Mouse (Mus musculus) neural tube, embryonic 12.5 days (tissue): ENCODE measurements around the gene Nedd4. TPM values are rescaled to one million over a fixed set of nuclear protein-coding genes. Genes with fewer than 3 reads are reported as not detected.

Experiments used
- ATAC-seq: fragments of 200-750 bp; cut with Nextera tagmentation; 2 replicates; pipeline ENCODE4 v1.8.0; 2017; ENCODE audit warnings: low read depth, mild to moderate bottlenecking, moderate TSS enrichment, moderate library complexity; ENCODE audit not compliant: low FRiP score
- H3K27ac ChIP-seq: fragments of 300-500 bp; sonication (generic); 2 replicates; pipeline ENCODE4 v1.5.1; 2016
- H3K27me3 ChIP-seq: fragments of 300-500 bp; sonication (generic); replicated peaks from 2 replicates; pipeline ENCODE4 v1.6.1; 2016; ENCODE audit warnings: mild to moderate bottlenecking
- H3K36me3 ChIP-seq: fragments of 300-500 bp; sonication (generic); 2 replicates; pipeline ENCODE4 v1.6.1; 2016; ENCODE audit warnings: mild to moderate bottlenecking
- H3K4me1 ChIP-seq: fragments of 300-500 bp; sonication (generic); 2 replicates; pipeline ENCODE4 v1.6.1; 2016
- H3K4me2 ChIP-seq: fragments of 300-500 bp; sonication (generic); replicated peaks from 2 replicates; pipeline ENCODE4 v1.6.1; 2016; ENCODE audit warnings: mild to moderate bottlenecking
- H3K4me3 ChIP-seq: fragments of 300-500 bp; sonication (generic); 2 replicates; pipeline ENCODE4 v1.5.1; 2016
- H3K9ac ChIP-seq: fragments of 300-500 bp; sonication (generic); 2 replicates; pipeline ENCODE4 v1.6.1; 2016; ENCODE audit warnings: mild to moderate bottlenecking
- H3K9me3 ChIP-seq: fragments of 300-500 bp; sonication (generic); 2 replicates; pipeline ENCODE4 v1.6.1; 2016; ENCODE audit warnings: mild to moderate bottlenecking
- WGBS: fragments of 180-500 bp; shearing (Covaris S2); methylation state at CpG from one replicate; pipeline ENCODE4 v1.1.7; 2016; 5-methylcytosine and 5-hydroxymethylcytosine counted together
- polyA plus RNA-seq: library from polyadenylated mRNA; unstranded; fragments of >200 nt; fragmentation: Nextera tagmentation; extraction: Ambion mirVana; gene quantifications from 2 replicates; pipeline ENCODE4 v1.2.1, GENCODE M21; 2016

Gene Nedd4
- polyA plus RNA-seq, 1 experiment from 2014 or later, result 637 TPM

- Histone ChIP-seq H3K4me1 (no peaks in the 10 kb centered on the region), H3K4me3 (no peak overlapping the region), H3K4me2 (no peak overlapping the region), H3K9me3 (no peaks in the 10 kb centered on the region), H3K36me3 (no peaks in the 10 kb centered on the region), H3K9ac (no peak overlapping the region), H3K27me3 (0 out of 2 replicates have a peak, but pooled peaks cover 4% of the 10 kb centered on the region), H3K27ac (no peak overlapping the region)
- ATAC-seq, result no peak
- 57% methylated on average over 14 of the region's 14 CpGs for WGBS
Measured at GRCm38 (mm10) chr9:72790530-72791212, 128.5 kb downstream of the Nedd4 start.

GRCm38 (mm10) chr9:72791213-72791582, 129.1 kb downstream of the Nedd4 start:
- H3K36me3 ChIP-seq, result no peaks in the 10 kb centered on the region
- no peaks in the 10 kb centered on the region for H3K9me3 ChIP-seq
- H3K27me3 ChIP-seq, result 0 out of 2 replicates have a peak, but pooled peaks cover 4% of the 10 kb centered on the region
- no peak overlapping the region for H3K4me2 ChIP-seq
- no peak for ATAC-seq
- H3K4me3 ChIP-seq, result no peak overlapping the region
- H3K27ac ChIP-seq, result no peak overlapping the region
- 54% methylated on average over 10 of the region's 10 CpGs for WGBS
- H3K4me1 ChIP-seq, result no peaks in the 10 kb centered on the region
- no peak overlapping the region for H3K9ac ChIP-seq

GRCm38 (mm10) chr9:72791681-72792080, 129.5 kb downstream of the Nedd4 start:
- 0 out of 2 replicates have a peak, but pooled peaks cover 4% of the 10 kb centered on the region for H3K27me3 ChIP-seq
- H3K36me3 ChIP-seq, result no peaks in the 10 kb centered on the region
- H3K4me3 ChIP-seq, result no peak overlapping the region
- 16% methylated on average over 6 of the region's 6 CpGs for WGBS
- H3K9ac ChIP-seq, result no peak overlapping the region
- H3K27ac ChIP-seq, result no peak overlapping the region
- H3K4me1 ChIP-seq, result no peaks in the 10 kb centered on the region
- H3K9me3 ChIP-seq, result no peaks in the 10 kb centered on the region
- no peak for ATAC-seq
- H3K4me2 ChIP-seq, result peak overlapping the region; percentile 17; the same call in 1 of the 2 replicates

GRCm38 (mm10) chr9:72795243-72795642, 133.1 kb downstream of the Nedd4 start:
- H3K9ac ChIP-seq, result no peak overlapping the region
- no peaks in the 10 kb centered on the region for H3K4me1 ChIP-seq
- no peak overlapping the region for H3K4me3 ChIP-seq
- no peak for ATAC-seq
- no peak overlapping the region for H3K4me2 ChIP-seq
- no peaks in the 10 kb centered on the region for H3K36me3 ChIP-seq
- H3K27me3 ChIP-seq, result 0 out of 2 replicates have a peak, but pooled peaks cover 4% of the 10 kb centered on the region
- 87% methylated on average over 3 of the region's 3 CpGs for WGBS
- H3K27ac ChIP-seq, result no peak overlapping the region
- H3K9me3 ChIP-seq, result no peaks in the 10 kb centered on the region

DNA sequence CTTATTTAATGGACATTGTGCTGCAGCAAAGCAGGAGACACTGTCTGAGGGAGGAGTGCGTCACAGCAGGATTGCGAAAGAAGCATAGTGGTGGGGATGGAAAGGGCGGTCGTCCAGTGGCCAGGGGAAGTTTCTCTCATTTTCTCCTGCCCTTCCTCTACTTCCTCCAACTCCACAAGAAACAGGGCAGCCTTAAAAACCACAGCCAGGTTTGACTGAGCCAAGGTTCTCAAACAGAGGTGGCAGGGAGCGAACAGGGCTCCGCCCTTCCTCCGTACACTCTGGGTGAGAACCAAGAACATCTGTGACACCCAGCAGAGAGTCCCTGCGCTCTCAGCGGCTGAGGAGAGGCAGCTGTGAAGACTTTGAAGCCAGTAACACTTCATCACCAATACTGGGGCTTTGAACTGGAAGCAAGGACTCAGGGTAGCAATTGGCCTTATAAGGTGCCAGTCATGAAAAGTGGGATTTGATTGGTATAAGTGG, 135.0 kb downstream of the Nedd4 start:
- 42% methylated on average over 9 of the region's 9 CpGs for WGBS
- H3K27me3 ChIP-seq, result no peaks in the 10 kb centered on the region
- ATAC-seq, result no peak
- H3K4me2 ChIP-seq, result no peak overlapping the region
- H3K27ac ChIP-seq, result no peak overlapping the region
- no peaks in the 10 kb centered on the region for H3K9me3 ChIP-seq
- no peaks in the 10 kb centered on the region for H3K36me3 ChIP-seq
- H3K4me3 ChIP-seq, result no peak overlapping the region
- H3K4me1 ChIP-seq, result 0 out of 2 replicates have a peak, but pooled peaks cover 3% of the 10 kb centered on the region
- no peak overlapping the region for H3K9ac ChIP-seq

Other genes starting within 250 kb of the Nedd4 start
- 27.0 and 28.6 TPM in 2 replicates for gene Mns1, start 224.3 kb upstream of the Nedd4 start, polyA plus RNA-seq
- 46.5 and 48.7 TPM in 2 replicates for gene Tex9, start 170.1 kb upstream of the Nedd4 start, polyA plus RNA-seq
- 17.4 and 20.8 TPM in 2 replicates for gene Rfx7, start 130.1 kb upstream of the Nedd4 start, polyA plus RNA-seq
- gene Prtg, start 144.5 kb downstream of the Nedd4 start, polyA plus RNA-seq, result 1.2 and 1.5 TPM in 2 replicates